Mouse (Mus musculus): Measurements from ENCODE around the gene Cers5. TPM values are rescaled to one million over a fixed set of nuclear protein-coding genes. Genes with fewer than 3 reads are reported as not detected.

The Cers5 gene
- polyA plus RNA-seq, 1 experiment from 2014 or later, result 32.3 TPM

- H3K4me2 ChIP-seq, result peak overlapping the region; percentile 94
- ATAC-seq (replicated peaks; ENCODE audit: low FRiP score) (peak; percentile 93), DNase-seq (ENCODE audit: low spot score) (peak; percentile 88)
- under 1% methylated on average over 39 of the region's 41 CpGs for WGBS
- peak overlapping the region; percentile 60 for H3K4me3 ChIP-seq (ENCODE audit: low read depth, low read length)
- no peaks in the 10 kb centered on the region for H3K9me3 ChIP-seq (ENCODE audit: control insufficient read depth, low read length)
- no peaks in the 10 kb centered on the region for H3K27me3 ChIP-seq (replicated peaks; ENCODE audit: control insufficient read depth, insufficient read depth, low read length)
- peak overlapping the region; percentile 74 for H3K9ac ChIP-seq (ENCODE audit: low read depth, low read length)
- H3K27ac ChIP-seq (ENCODE audit: low read depth, low read length), result peak overlapping the region; percentile 5
- H3K4me1 ChIP-seq (replicated peaks; ENCODE audit: control insufficient read depth, insufficient read depth, low read length), result peaks cover 10% of the 10 kb centered on the region
- H3K36me3 ChIP-seq (ENCODE audit: control insufficient read depth, insufficient read depth, low read length), result no peaks in the 10 kb centered on the region
These were observed 306 bp downstream of the Cers5 start for GRCm38 (mm10) chr15:99772277-99772880.

DNA sequence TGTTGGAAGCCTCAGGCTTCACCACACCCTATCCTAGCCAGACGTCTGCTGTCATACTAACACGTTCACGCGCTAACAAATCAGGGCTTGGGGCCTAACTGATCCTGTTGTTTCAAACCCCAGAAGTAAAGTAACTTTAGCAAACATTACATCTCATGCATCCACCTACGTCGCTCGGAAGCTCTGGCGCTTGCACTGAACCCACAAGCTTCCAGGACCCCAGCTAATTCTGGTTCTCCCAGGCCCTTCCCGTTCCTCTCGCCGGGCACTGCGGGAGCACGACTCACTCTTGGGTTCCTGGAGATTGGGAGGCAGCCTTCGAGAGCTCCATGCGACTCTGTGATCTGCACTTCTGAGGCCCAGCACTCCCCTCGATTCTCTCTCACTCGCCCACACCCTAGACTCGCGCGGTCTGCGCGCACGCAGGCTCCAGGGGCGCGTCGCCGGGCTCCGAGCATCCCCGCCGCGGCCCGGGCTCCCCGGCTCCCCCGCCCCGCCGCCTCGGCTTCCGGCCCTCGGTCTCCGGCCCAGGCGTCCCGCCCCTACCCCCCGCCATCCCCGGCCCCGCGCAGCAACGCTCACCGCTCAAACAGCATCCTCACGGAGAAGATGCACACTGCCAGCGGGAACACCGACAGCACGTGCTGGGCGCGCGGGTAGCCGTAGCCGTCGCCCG lies 946 bp downstream of the Cers5 start:
- H3K27ac ChIP-seq (ENCODE audit: low read depth, low read length), result peak overlapping the region; percentile 5
- peak overlapping the region; percentile 60 for H3K4me3 ChIP-seq (ENCODE audit: low read depth, low read length)
- H3K27me3 ChIP-seq (replicated peaks; ENCODE audit: control insufficient read depth, insufficient read depth, low read length), result no peaks in the 10 kb centered on the region
- H3K4me2 ChIP-seq, result peak overlapping the region; percentile 94
- H3K9me3 ChIP-seq (ENCODE audit: control insufficient read depth, low read length), result no peaks in the 10 kb centered on the region
- H3K9ac ChIP-seq (ENCODE audit: low read depth, low read length), result peak overlapping the region; percentile 74
- H3K4me1 ChIP-seq (replicated peaks; ENCODE audit: control insufficient read depth, insufficient read depth, low read length), result peaks cover 12% of the 10 kb centered on the region
- WGBS, result under 1% methylated on average over 59 of the region's 59 CpGs
- no peak for DNase-seq (ENCODE audit: low spot score)
- no peaks in the 10 kb centered on the region for H3K36me3 ChIP-seq (ENCODE audit: control insufficient read depth, insufficient read depth, low read length)
- ATAC-seq (replicated peaks; ENCODE audit: low FRiP score), result peak; percentile 57

DNA sequence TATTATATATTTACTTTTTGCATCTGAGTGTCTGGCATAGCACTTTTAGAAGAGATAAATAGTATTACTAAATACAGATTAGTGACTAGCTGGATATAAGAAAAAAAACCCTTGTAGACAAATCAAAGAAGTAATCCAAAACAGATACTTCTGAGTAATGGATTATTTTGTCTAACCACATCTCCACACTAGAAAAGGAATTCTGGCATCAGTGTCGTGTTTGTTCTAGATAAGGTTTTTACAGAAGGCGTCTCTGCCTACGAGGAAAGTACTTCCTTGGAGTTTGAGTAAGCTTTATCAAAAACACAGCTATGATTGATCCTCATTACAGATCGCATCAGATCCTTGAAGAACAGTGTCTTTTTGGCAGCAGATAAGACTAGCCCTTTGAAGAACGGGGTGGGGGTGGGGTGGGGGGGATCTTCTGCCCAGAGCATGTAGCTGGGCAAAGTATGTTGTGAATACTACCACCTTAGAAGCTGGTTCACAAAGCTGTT lies 1.6 kb downstream of the Cers5 start:
- H3K4me1 ChIP-seq (replicated peaks; ENCODE audit: control insufficient read depth, insufficient read depth, low read length), result peaks cover 12% of the 10 kb centered on the region

GRCm38 (mm10) chr15:99768761-99769160 lies 3.9 kb downstream of the Cers5 start:
- WGBS, result 78% methylated on average over 1 of the region's 1 CpGs
- H3K27ac ChIP-seq (ENCODE audit: low read depth, low read length), result no peak overlapping the region
- no peak for ATAC-seq (replicated peaks; ENCODE audit: low FRiP score)

More for the DNA sequence above, 1.6 kb downstream of the Cers5 start:
- ATAC-seq (replicated peaks; ENCODE audit: low FRiP score), result no peak
- no peaks in the 10 kb centered on the region for H3K36me3 ChIP-seq (ENCODE audit: control insufficient read depth, insufficient read depth, low read length)
- H3K27me3 ChIP-seq (replicated peaks; ENCODE audit: control insufficient read depth, insufficient read depth, low read length), result no peaks in the 10 kb centered on the region
- H3K9me3 ChIP-seq (ENCODE audit: control insufficient read depth, low read length), result no peaks in the 10 kb centered on the region
- peak overlapping the region; percentile 60 for H3K4me3 ChIP-seq (ENCODE audit: low read depth, low read length)
- H3K4me2 ChIP-seq, result peak overlapping the region; percentile 94
- H3K9ac ChIP-seq (ENCODE audit: low read depth, low read length), result peak overlapping the region; percentile 74
- no peak for DNase-seq (ENCODE audit: low spot score)
- WGBS, result 7% methylated on average over 5 of the region's 5 CpGs
- no peak overlapping the region for H3K27ac ChIP-seq (ENCODE audit: low read depth, low read length)

GRCm38 (mm10) chr15:99767467-99767866 lies 5.2 kb downstream of the Cers5 start:
- Histone ChIP-seq H3K27ac (ENCODE audit: low read depth, low read length) (no peak overlapping the region), H3K4me2 (no peak overlapping the region), H3K27me3 (replicated peaks; ENCODE audit: control insufficient read depth, insufficient read depth, low read length) (no peaks in the 10 kb centered on the region), H3K9ac (ENCODE audit: low read depth, low read length) (no peak overlapping the region), H3K4me3 (ENCODE audit: low read depth, low read length) (no peak overlapping the region), H3K9me3 (ENCODE audit: control insufficient read depth, low read length) (no peaks in the 10 kb centered on the region), H3K36me3 (ENCODE audit: control insufficient read depth, insufficient read depth, low read length) (no peaks in the 10 kb centered on the region), H3K4me1 (replicated peaks; ENCODE audit: control insufficient read depth, insufficient read depth, low read length) (peaks cover 11% of the 10 kb centered on the region)
- ATAC-seq (replicated peaks; ENCODE audit: low FRiP score), result no peak
- WGBS, result 63% methylated on average over 4 of the region's 4 CpGs
- no peak for DNase-seq (ENCODE audit: low spot score)

More at GRCm38 (mm10) chr15:99768761-99769160, 3.9 kb downstream of the Cers5 start:
- H3K27me3 ChIP-seq (replicated peaks; ENCODE audit: control insufficient read depth, insufficient read depth, low read length), result no peaks in the 10 kb centered on the region
- no peak for DNase-seq (ENCODE audit: low spot score)
- no peak overlapping the region for H3K4me3 ChIP-seq (ENCODE audit: low read depth, low read length)
- H3K36me3 ChIP-seq (ENCODE audit: control insufficient read depth, insufficient read depth, low read length), result no peaks in the 10 kb centered on the region
- H3K4me1 ChIP-seq (replicated peaks; ENCODE audit: control insufficient read depth, insufficient read depth, low read length), result peaks cover 12% of the 10 kb centered on the region
- no peaks in the 10 kb centered on the region for H3K9me3 ChIP-seq (ENCODE audit: control insufficient read depth, low read length)
- no peak overlapping the region for H3K4me2 ChIP-seq
- H3K9ac ChIP-seq (ENCODE audit: low read depth, low read length), result no peak overlapping the region

GRCm38 (mm10) chr15:99754204-99754603 lies 18.5 kb downstream of the Cers5 start:
- Histone ChIP-seq H3K4me2 (no peak overlapping the region), H3K36me3 (ENCODE audit: control insufficient read depth, insufficient read depth, low read length) (no peaks in the 10 kb centered on the region), H3K4me3 (ENCODE audit: low read depth, low read length) (no peak overlapping the region), H3K27ac (ENCODE audit: low read depth, low read length) (no peak overlapping the region), H3K9ac (ENCODE audit: low read depth, low read length) (no peak overlapping the region), H3K27me3 (replicated peaks; ENCODE audit: control insufficient read depth, insufficient read depth, low read length) (no peaks in the 10 kb centered on the region), H3K9me3 (ENCODE audit: control insufficient read depth, low read length) (no peaks in the 10 kb centered on the region), H3K4me1 (replicated peaks; ENCODE audit: control insufficient read depth, insufficient read depth, low read length) (no peaks in the 10 kb centered on the region)
- DNase-seq (ENCODE audit: low spot score) (no peak), ATAC-seq (replicated peaks; ENCODE audit: low FRiP score) (no peak)
- 63% methylated on average over 3 of the region's 3 CpGs for WGBS

- no peak for DNase-seq (ENCODE audit: low spot score)
These were observed 32.5 kb downstream of the Cers5 start for GRCm38 (mm10) chr15:99740229-99740628.

GRCm38 (mm10) chr15:99736675-99737074 lies 36.0 kb downstream of the Cers5 start:
- no peak overlapping the region for H3K4me2 ChIP-seq
- H3K9me3 ChIP-seq (ENCODE audit: control insufficient read depth, low read length), result no peaks in the 10 kb centered on the region
- ATAC-seq (replicated peaks; ENCODE audit: low FRiP score) (no peak), DNase-seq (ENCODE audit: low spot score) (no peak)
- no peak overlapping the region for H3K27ac ChIP-seq (ENCODE audit: low read depth, low read length)
- 93% methylated on average over 11 of the region's 11 CpGs for WGBS
- H3K4me1 ChIP-seq (replicated peaks; ENCODE audit: control insufficient read depth, insufficient read depth, low read length), result no peaks in the 10 kb centered on the region
- peaks cover 10% of the 10 kb centered on the region; the same call in 1 of the 2 replicates for H3K36me3 ChIP-seq (ENCODE audit: control insufficient read depth, insufficient read depth, low read length)
- H3K9ac ChIP-seq (ENCODE audit: low read depth, low read length), result no peak overlapping the region
- no peaks in the 10 kb centered on the region for H3K27me3 ChIP-seq (replicated peaks; ENCODE audit: control insufficient read depth, insufficient read depth, low read length)
- no peak overlapping the region for H3K4me3 ChIP-seq (ENCODE audit: low read depth, low read length)

More at GRCm38 (mm10) chr15:99740229-99740628, 32.5 kb downstream of the Cers5 start:
- Histone ChIP-seq H3K9me3 (ENCODE audit: control insufficient read depth, low read length) (no peaks in the 10 kb centered on the region), H3K4me3 (ENCODE audit: low read depth, low read length) (no peak overlapping the region), H3K27ac (ENCODE audit: low read depth, low read length) (no peak overlapping the region), H3K4me2 (no peak overlapping the region), H3K27me3 (replicated peaks; ENCODE audit: control insufficient read depth, insufficient read depth, low read length) (no peaks in the 10 kb centered on the region), H3K36me3 (ENCODE audit: control insufficient read depth, insufficient read depth, low read length) (peaks cover 10% of the 10 kb centered on the region; the same call in 1 of the 2 replicates), H3K4me1 (replicated peaks; ENCODE audit: control insufficient read depth, insufficient read depth, low read length) (no peaks in the 10 kb centered on the region), H3K9ac (ENCODE audit: low read depth, low read length) (no peak overlapping the region)
- no peak for ATAC-seq (replicated peaks; ENCODE audit: low FRiP score)
- 92% methylated on average over 4 of the region's 4 CpGs for WGBS
